Mouse (Mus musculus): Measurements from ENCODE around the gene Usp31.

DNA sequence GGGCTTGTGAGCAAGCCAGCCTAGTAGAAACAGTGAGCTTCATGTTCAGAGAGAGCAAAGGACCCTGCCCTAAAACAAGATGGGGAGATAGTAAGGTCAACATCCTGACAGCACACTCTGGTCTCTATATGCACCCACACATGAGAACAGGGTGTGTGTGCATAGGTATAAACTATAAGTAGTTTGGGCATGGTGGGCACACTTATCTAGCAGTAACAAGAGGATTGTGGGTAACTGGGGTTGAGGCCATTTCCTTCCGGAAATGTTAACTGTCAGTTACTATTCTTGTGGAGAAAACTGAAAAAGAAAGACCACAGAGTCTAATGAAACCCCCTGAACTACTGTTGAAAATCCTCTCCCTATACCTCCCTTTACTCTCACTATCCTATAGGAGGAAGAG lies 112.4 kb downstream of the Usp31 start:
- no peak for TF ChIP-seq CTCF (IDR thresholded peaks at IDR 0.05; ENCODE audit: insufficient read depth, low read length)
- no peak for TF ChIP-seq POLR2A (IDR thresholded peaks at IDR 0.05; ENCODE audit: borderline replicate concordance, extremely low read depth, low read depth, low read length)
